Mouse (Mus musculus) forebrain, embryonic 13.5 days (tissue): Measurements from ENCODE around the gene Gadl1. TPM values are rescaled to one million over a fixed set of nuclear protein-coding genes. Genes with fewer than 3 reads are reported as not detected.
"Not testable (repeated sequence)": the region's sequence is repeated elsewhere in the genome, so short reads cannot be mapped to it uniquely, and the experiment has no call there.

Source experiments
- ATAC-seq: fragments of 200-750 bp; cut with Nextera tagmentation; 2 replicates; pipeline ENCODE4 v1.8.0; 2017
- H3K27ac ChIP-seq: fragments of 300-500 bp; sonication (generic); 2 replicates; pipeline ENCODE4 v1.5.1; 2015; ENCODE audit warnings: inconsistent platforms, mild to moderate bottlenecking, moderate library complexity
- H3K27me3 ChIP-seq: fragments of 300-500 bp; sonication (generic); 2 replicates; pipeline ENCODE4 v1.6.1; 2015; ENCODE audit warnings: mild to moderate bottlenecking, inconsistent platforms
- H3K36me3 ChIP-seq: fragments of 300-500 bp; sonication (generic); 2 replicates; pipeline ENCODE4 v1.6.1; 2015; ENCODE audit warnings: mild to moderate bottlenecking, inconsistent platforms; ENCODE audit not compliant: poor library complexity, severe bottlenecking
- H3K4me1 ChIP-seq: fragments of 300-500 bp; sonication (generic); 2 replicates; pipeline ENCODE4 v1.6.1; 2015; ENCODE audit warnings: inconsistent platforms
- H3K4me2 ChIP-seq: fragments of 300-500 bp; sonication (generic); 2 replicates; pipeline ENCODE4 v1.6.1; 2015; ENCODE audit warnings: inconsistent platforms, mild to moderate bottlenecking, moderate library complexity
- H3K4me3 ChIP-seq: fragments of 300-500 bp; sonication (generic); 2 replicates; pipeline ENCODE4 v1.5.1; 2015; ENCODE audit warnings: mild to moderate bottlenecking, inconsistent platforms
- H3K9ac ChIP-seq: fragments of 300-500 bp; sonication (generic); 2 replicates; pipeline ENCODE4 v1.6.1; 2015; ENCODE audit warnings: mild to moderate bottlenecking, inconsistent platforms
- H3K9me3 ChIP-seq: fragments of 300-500 bp; sonication (generic); replicated peaks from 2 replicates; pipeline ENCODE4 v1.6.1; 2016; ENCODE audit warnings: inconsistent platforms
- WGBS: fragments of 180-500 bp; shearing (Covaris S2); methylation state at CpG from one replicate; pipeline ENCODE4 v1.1.7; 2015; 5-methylcytosine and 5-hydroxymethylcytosine counted together
- polyA plus RNA-seq: library from polyadenylated mRNA; unstranded; fragments of >200 nt; fragmentation: Nextera tagmentation; extraction: Ambion mirVana; gene quantifications from 2 replicates; pipeline ENCODE4 v1.2.1, GENCODE M21; 2015

The Gadl1 gene
- polyA plus RNA-seq, 1 experiment from 2014 or later: 0.30 TPM

GRCm38 (mm10) chr9:116038275-116038674, 129.0 kb downstream of the Gadl1 start:
- Histone ChIP-seq H3K27me3 (no peaks in the 10 kb centered on the region), H3K9ac (no peak overlapping the region), H3K4me2 (no peak overlapping the region), H3K27ac (no peak overlapping the region), H3K36me3 (no peaks in the 10 kb centered on the region), H3K9me3 (no peaks in the 10 kb centered on the region), H3K4me1 (no peaks in the 10 kb centered on the region), H3K4me3 (no peak overlapping the region)
- WGBS: 79% methylated on average over 6 of the region's 6 CpGs
- ATAC-seq: no peak

DNA sequence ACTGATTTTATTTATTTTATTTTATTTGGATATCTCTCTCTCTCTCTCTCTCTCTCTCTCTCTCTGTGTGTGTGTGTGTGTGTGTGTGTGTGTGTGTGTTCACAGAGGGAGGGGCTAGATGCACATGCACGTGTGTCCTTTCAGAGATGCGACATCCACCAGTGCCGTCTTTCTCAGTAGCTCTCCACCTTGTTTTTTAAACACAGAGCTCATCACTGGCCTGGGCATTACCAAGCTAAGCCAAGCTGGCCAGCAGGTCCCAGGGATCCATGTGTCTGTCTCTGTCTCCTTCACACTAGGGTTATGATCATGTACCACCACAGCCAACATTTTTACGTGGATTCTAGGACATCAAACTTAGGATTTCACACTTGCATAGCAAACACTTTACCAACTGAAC, 130.7 kb downstream of the Gadl1 start:
- no peak overlapping the region for H3K4me3 ChIP-seq
- ATAC-seq: no peak
- no peaks in the 10 kb centered on the region for H3K4me1 ChIP-seq
- no peaks in the 10 kb centered on the region for H3K27me3 ChIP-seq
- H3K4me2 ChIP-seq: no peak overlapping the region
- no peaks in the 10 kb centered on the region for H3K36me3 ChIP-seq
- WGBS: 87% methylated on average over 4 of the region's 4 CpGs
- no peaks in the 10 kb centered on the region for H3K9me3 ChIP-seq
- no peak overlapping the region for H3K27ac ChIP-seq
- H3K9ac ChIP-seq: no peak overlapping the region

GRCm38 (mm10) chr9:116040852-116041251, 131.6 kb downstream of the Gadl1 start:
- H3K36me3 ChIP-seq, H3K4me2 ChIP-seq, H3K9ac ChIP-seq, H3K4me1 ChIP-seq, H3K4me3 ChIP-seq, H3K27me3 ChIP-seq, H3K27ac ChIP-seq, ATAC-seq, H3K9me3 ChIP-seq: not testable (repeated sequence)
- 95% methylated on average over 14 of the region's 14 CpGs for WGBS

GRCm38 (mm10) chr9:116041369-116041768, 132.1 kb downstream of the Gadl1 start:
- Histone ChIP-seq H3K36me3 (no peaks in the 10 kb centered on the region), H3K27ac (no peak overlapping the region), H3K4me2 (no peak overlapping the region), H3K4me3 (no peak overlapping the region), H3K4me1 (no peaks in the 10 kb centered on the region), H3K9me3 (no peaks in the 10 kb centered on the region), H3K27me3 (no peaks in the 10 kb centered on the region), H3K9ac (no peak overlapping the region)
- 72% methylated on average over 4 of the region's 4 CpGs for WGBS
- ATAC-seq: no peak

DNA sequence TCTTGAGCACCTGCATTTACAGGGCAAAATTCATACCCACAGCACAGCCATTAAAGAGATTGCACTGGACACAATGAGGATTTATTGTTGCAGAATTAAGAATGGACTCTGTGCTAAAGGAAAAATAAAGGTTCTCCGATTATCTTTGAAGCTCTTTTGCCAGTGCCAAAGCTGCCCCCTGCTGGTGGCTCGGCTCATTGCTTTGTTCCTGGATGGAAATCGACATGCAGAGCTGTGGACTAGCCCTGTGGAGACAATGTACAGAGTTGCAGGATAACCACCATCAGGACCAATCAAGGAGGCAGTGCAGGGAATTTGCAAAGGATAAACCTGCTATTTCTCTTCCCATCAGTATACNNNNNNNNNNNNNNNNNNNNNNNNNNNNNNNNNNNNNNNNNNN, 132.5 kb downstream of the Gadl1 start:
- Histone ChIP-seq H3K36me3 (no peaks in the 10 kb centered on the region), H3K4me1 (no peaks in the 10 kb centered on the region), H3K9me3 (no peaks in the 10 kb centered on the region), H3K27ac (no peak overlapping the region), H3K4me2 (no peak overlapping the region), H3K4me3 (no peak overlapping the region), H3K9ac (no peak overlapping the region), H3K27me3 (no peaks in the 10 kb centered on the region)
- ATAC-seq: peak; percentile 51; the same call in 1 of the 2 replicates
- 8% methylated on average over 3 of the region's 3 CpGs for WGBS

- 68% methylated on average over 1 of the region's 1 CpGs for WGBS
These were observed 140.7 kb downstream of the Gadl1 start for GRCm38 (mm10) chr9:116049985-116050384.

DNA sequence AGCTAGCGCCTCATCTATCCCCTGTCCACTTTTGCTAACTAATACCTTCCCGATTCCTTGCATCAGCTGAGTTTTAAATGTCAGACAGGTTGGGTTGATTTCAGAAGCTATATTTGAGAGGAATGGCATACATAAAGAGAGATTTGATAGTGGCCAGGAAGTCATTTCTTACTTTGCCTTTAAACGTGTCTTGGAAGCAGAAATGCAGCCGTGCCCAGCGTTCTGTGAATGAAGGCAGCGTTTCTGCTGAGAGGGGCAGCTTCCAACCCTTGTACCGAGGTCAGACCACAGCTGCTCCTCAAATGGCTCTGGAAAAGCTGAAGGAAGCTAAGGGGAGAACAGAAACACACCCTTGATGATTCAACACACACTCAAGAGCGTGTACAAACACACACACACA, 144.7 kb downstream of the Gadl1 start:
- WGBS: 88% methylated on average over 8 of the region's 8 CpGs

More at GRCm38 (mm10) chr9:116049985-116050384, 140.7 kb downstream of the Gadl1 start:
- H3K4me3 ChIP-seq: no peak overlapping the region
- no peaks in the 10 kb centered on the region for H3K36me3 ChIP-seq
- H3K27ac ChIP-seq: no peak overlapping the region
- H3K4me2 ChIP-seq: no peak overlapping the region
- no peaks in the 10 kb centered on the region for H3K4me1 ChIP-seq
- H3K9me3 ChIP-seq: no peaks in the 10 kb centered on the region
- no peaks in the 10 kb centered on the region for H3K27me3 ChIP-seq
- no peak overlapping the region for H3K9ac ChIP-seq
- no peak for ATAC-seq

DNA sequence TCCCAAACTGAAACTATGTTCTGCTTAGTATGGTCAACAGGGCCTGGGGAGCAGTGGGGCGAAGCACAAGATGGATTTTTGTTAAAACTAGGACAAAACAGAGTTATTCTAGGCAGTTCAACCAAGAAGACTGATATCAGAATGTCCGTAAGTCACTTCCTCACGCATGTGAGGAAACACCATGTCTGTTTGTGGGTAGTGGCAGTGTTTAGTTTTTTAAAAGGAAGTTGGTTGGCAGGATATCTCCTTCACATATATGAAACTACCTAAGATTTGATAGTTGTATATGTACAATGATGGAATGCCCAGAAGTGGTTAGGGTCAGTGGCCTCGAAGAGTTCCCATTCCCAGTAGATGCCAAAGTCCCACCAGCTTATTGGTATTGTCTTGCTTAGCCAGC, 149.2 kb downstream of the Gadl1 start:
- Histone ChIP-seq H3K9me3 (no peaks in the 10 kb centered on the region), H3K9ac (no peak overlapping the region), H3K4me1 (0 out of 2 replicates have a peak, but pooled peaks cover 5% of the 10 kb centered on the region), H3K4me2 (no peak overlapping the region), H3K27me3 (no peaks in the 10 kb centered on the region), H3K4me3 (no peak overlapping the region), H3K36me3 (no peaks in the 10 kb centered on the region), H3K27ac (no peak overlapping the region)
- WGBS: 94% methylated on average over 4 of the region's 4 CpGs
- ATAC-seq: no peak

More for the DNA sequence above, 144.7 kb downstream of the Gadl1 start:
- Histone ChIP-seq H3K4me3 (no peak overlapping the region), H3K4me2 (no peak overlapping the region), H3K36me3 (no peaks in the 10 kb centered on the region), H3K27ac (no peak overlapping the region), H3K9ac (no peak overlapping the region), H3K27me3 (no peaks in the 10 kb centered on the region), H3K9me3 (no peaks in the 10 kb centered on the region), H3K4me1 (0 out of 2 replicates have a peak, but pooled peaks cover 2% of the 10 kb centered on the region)
- no peak for ATAC-seq

DNA sequence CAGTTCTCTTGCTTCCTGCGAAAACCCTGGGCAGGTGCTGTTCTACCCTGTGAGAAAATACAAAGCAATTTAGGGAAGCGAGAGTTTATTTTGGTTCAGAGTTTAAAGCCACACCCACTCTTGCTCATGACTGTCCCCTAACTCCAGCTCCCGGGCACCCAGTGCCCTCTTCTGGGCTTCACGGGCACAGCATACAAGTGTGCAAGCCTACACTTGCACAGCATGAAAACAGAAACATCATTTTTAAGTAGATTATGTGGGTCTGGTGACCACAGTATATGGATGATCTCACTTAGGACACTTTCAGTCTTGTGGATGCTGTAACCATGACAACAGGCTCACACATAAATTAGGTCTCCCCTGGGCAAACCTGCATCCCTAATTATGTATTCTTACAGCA, 149.9 kb downstream of the Gadl1 start:
- H3K9ac ChIP-seq: no peak overlapping the region
- WGBS: 61% methylated on average over 4 of the region's 4 CpGs
- H3K4me2 ChIP-seq: no peak overlapping the region
- H3K9me3 ChIP-seq: no peaks in the 10 kb centered on the region
- peak; percentile 43; the same call in 1 of the 2 replicates for ATAC-seq
- H3K36me3 ChIP-seq: no peaks in the 10 kb centered on the region
- no peak overlapping the region for H3K27ac ChIP-seq
- H3K4me3 ChIP-seq: no peak overlapping the region
- no peaks in the 10 kb centered on the region for H3K27me3 ChIP-seq
- H3K4me1 ChIP-seq: 0 out of 2 replicates have a peak, but pooled peaks cover 5% of the 10 kb centered on the region

GRCm38 (mm10) chr9:116060691-116061090, 151.4 kb downstream of the Gadl1 start:
- no peak for ATAC-seq
- no peak overlapping the region for H3K4me2 ChIP-seq
- H3K36me3 ChIP-seq: no peaks in the 10 kb centered on the region
- no peak overlapping the region for H3K9ac ChIP-seq
- no peaks in the 10 kb centered on the region for H3K9me3 ChIP-seq
- no peak overlapping the region for H3K4me3 ChIP-seq
- 15% methylated on average over 4 of the region's 4 CpGs for WGBS
- 0 out of 2 replicates have a peak, but pooled peaks cover 5% of the 10 kb centered on the region for H3K4me1 ChIP-seq
- H3K27ac ChIP-seq: no peak overlapping the region
- no peaks in the 10 kb centered on the region for H3K27me3 ChIP-seq

DNA sequence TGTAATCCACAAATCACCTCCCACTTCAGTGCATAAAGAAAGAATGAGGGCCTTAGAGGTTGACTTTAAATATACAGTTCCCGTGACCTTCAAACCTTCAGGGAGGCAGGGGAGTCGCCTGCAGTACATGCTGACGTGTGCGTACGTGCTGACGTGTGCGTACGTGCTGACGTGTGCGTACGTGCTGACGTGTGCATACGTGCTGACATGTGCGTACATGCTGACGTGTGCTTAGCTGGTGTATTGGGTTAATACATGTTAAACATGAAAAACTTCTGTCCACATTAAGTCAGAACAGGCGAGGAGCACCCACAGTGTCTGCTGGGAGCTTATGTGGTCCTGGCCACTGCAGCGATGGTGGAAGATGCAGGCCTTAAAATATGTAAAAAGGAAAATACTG, 155.5 kb downstream of the Gadl1 start:
- Histone ChIP-seq H3K4me3 (no peak overlapping the region), H3K4me1 (no peaks in the 10 kb centered on the region), H3K36me3 (no peaks in the 10 kb centered on the region), H3K9me3 (no peaks in the 10 kb centered on the region), H3K9ac (no peak overlapping the region), H3K4me2 (no peak overlapping the region), H3K27me3 (no peaks in the 10 kb centered on the region), H3K27ac (no peak overlapping the region)
- no peak for ATAC-seq
- 95% methylated on average over 17 of the region's 17 CpGs for WGBS

GRCm38 (mm10) chr9:116071561-116071960, 162.3 kb downstream of the Gadl1 start:
- 100% methylated on average over 1 of the region's 1 CpGs for WGBS

GRCm38 (mm10) chr9:116076163-116076562, 166.9 kb downstream of the Gadl1 start:
- ATAC-seq: no peak
- Histone ChIP-seq H3K27ac (no peak overlapping the region), H3K36me3 (no peaks in the 10 kb centered on the region), H3K4me3 (no peak overlapping the region), H3K4me1 (no peaks in the 10 kb centered on the region), H3K9ac (no peak overlapping the region), H3K4me2 (no peak overlapping the region), H3K27me3 (no peaks in the 10 kb centered on the region), H3K9me3 (no peaks in the 10 kb centered on the region)
- 84% methylated on average over 4 of the region's 4 CpGs for WGBS

More at GRCm38 (mm10) chr9:116071561-116071960, 162.3 kb downstream of the Gadl1 start:
- not testable (repeated sequence) for ATAC-seq, H3K4me2 ChIP-seq, H3K9ac ChIP-seq, H3K4me3 ChIP-seq, H3K4me1 ChIP-seq, H3K27me3 ChIP-seq, H3K36me3 ChIP-seq, H3K9me3 ChIP-seq, H3K27ac ChIP-seq
